Mouse (Mus musculus): ENCODE results near the gene Gm17387. TPM values are rescaled to one million over a fixed set of nuclear protein-coding genes. Genes with fewer than 3 reads are reported as not detected.

Gene Gm17387
- polyA plus RNA-seq, 1 experiment from 2014 or later, result not detected

DNA sequence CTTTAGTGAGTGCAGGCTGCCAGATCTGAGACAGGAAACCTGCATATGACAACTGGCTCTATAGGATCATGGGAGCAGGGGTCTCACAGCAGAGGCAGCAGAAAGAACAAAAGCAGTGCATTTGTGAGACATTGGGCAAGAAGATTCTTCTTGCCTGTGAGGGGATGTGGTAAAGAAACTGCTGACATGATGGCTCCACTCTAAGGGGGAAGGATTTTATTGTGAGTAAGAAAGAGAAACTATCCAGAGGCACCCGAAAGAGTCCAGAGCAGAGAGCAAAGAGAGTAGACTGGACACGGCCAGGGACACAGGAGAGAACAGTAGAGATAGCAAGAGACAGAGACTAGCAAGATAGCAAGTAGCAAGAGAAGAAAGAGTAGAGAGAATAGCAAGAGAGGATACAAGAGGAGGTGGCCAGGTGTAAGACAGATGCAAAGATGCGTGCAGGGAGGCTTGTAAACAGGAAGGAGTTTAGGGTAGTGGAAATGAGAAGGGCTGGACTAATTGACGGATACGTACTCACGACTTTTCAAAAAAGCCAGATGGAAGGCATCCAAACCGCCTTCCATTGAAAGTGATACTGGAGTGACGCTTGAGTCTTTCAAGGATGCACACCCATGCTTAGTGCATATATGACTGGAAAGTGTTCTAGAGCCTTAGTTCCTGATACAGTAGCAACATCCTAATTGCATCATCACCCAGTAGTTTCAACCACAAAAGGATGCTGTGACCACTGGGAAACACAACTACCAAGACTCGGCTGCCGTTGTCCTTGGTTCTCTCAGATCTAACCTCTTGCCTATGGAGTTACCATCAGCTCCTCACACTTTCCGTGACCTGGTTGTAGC, 29.9 kb upstream of the Gm17387 start:
- Histone ChIP-seq H3K36me3 (ENCODE audit: control insufficient read depth, insufficient read depth) (no peaks in the 10 kb centered on the region), H3K9me3 (ENCODE audit: control insufficient read depth, low read length) (no peaks in the 10 kb centered on the region), H3K27me3 (replicated peaks; ENCODE audit: control insufficient read depth, insufficient read depth, low read length) (no peaks in the 10 kb centered on the region), H3K4me1 (replicated peaks; ENCODE audit: control insufficient read depth, insufficient read depth, low read length) (no peaks in the 10 kb centered on the region), H3K9ac (replicated peaks; ENCODE audit: low read depth, low read length) (no peak overlapping the region), H3K4me2 (ENCODE audit: low read length) (no peak overlapping the region), H3K4me3 (replicated peaks; ENCODE audit: low read length) (no peak overlapping the region), H3K27ac (ENCODE audit: low read length) (no peak overlapping the region)
- 92% methylated on average over 11 of the region's 11 CpGs for WGBS
- no peak for ATAC-seq

DNA sequence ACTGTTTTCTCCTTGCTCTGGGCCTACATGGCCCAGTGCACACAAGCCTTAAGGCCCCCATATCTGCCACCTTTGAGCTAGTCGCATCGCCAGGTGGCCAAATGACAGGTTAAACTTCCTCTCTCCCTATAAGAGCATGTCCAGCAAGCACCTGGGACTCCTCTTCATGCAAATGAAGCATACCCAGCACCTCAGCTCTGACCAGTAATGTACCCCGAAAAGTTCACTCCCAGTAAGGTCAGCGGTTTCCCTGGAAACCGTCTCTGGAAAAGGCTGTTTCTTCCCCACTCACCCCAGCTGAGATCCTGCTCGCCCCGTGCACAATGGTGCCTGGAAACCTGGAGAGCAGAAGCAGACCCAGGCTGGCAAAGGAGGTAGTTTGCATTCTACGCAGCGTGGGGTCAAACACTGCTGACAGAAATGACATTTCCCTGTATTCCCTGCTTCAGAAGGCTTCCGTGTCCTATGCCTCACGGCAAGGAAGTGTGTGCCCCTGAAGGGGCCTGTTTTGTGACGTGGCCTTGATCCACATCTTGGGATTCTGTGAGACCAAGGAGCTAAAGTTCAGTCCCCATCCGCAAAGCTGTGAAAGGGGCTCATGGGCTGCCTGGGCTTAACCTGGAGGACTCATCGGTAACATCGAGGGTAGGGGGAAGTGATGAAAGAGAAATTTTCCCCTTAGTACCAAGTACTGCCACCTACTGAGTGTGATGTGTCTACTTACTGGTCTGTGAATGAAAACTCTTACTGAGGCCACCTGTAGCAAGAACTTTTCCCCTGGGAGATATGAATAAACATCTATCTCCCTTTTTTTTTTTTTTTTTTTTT, 27.8 kb upstream of the Gm17387 start:
- 75% methylated on average over 15 of the region's 15 CpGs for WGBS
- H3K9ac ChIP-seq (replicated peaks; ENCODE audit: low read depth, low read length), result no peak overlapping the region

DNA sequence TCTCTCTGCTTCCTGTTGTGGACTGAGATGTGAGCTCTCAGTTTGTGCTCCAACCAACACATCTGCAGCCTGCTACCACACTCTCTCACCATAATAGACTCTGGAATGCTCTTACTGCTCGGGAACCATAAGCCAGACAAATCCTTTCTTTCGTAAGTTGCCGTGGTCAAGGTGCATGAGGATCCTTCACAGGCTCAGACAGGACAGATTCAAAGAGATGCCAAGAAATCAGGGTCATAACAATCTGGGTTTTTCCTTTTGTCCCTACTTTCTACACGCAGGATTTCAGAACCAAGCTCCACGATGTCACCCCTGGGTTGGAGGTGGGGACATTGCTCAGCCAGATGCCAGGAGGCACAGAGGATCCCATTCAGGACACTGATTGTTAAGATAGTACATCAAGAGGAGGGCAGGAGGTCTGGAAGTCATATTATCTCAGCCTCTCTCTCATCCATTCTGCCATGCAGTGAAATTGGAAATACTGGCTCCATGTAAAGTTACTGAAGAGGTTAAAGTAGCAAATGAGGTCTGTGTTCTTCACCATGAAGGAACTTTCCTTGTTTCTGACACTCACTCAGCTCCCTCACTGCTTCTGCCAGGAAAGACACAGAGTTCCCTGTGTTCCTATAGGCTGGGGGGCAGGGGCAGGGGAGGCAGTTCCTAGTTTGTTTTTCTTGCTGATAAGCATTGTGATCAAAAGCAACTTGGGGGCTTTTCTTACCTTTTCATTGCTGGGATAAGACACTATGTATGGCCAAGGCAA, 25.5 kb upstream of the Gm17387 start:
- no peaks in the 10 kb centered on the region for H3K27me3 ChIP-seq (replicated peaks; ENCODE audit: control insufficient read depth, insufficient read depth, low read length)
- no peak overlapping the region for H3K9ac ChIP-seq (replicated peaks; ENCODE audit: low read depth, low read length)
- 81% methylated on average over 5 of the region's 5 CpGs for WGBS
- H3K36me3 ChIP-seq (ENCODE audit: control insufficient read depth, insufficient read depth), result no peaks in the 10 kb centered on the region
- H3K4me3 ChIP-seq (replicated peaks; ENCODE audit: low read length), result no peak overlapping the region
- no peak overlapping the region for H3K27ac ChIP-seq (ENCODE audit: low read length)
- ATAC-seq, result no peak
- no peak overlapping the region for H3K4me2 ChIP-seq (ENCODE audit: low read length)
- no peaks in the 10 kb centered on the region for H3K9me3 ChIP-seq (ENCODE audit: control insufficient read depth, low read length)
- no peaks in the 10 kb centered on the region for H3K4me1 ChIP-seq (replicated peaks; ENCODE audit: control insufficient read depth, insufficient read depth, low read length)

More for the DNA sequence above, 27.8 kb upstream of the Gm17387 start:
- no peaks in the 10 kb centered on the region for H3K36me3 ChIP-seq (ENCODE audit: control insufficient read depth, insufficient read depth)
- H3K9me3 ChIP-seq (ENCODE audit: control insufficient read depth, low read length), result no peaks in the 10 kb centered on the region
- H3K4me3 ChIP-seq (replicated peaks; ENCODE audit: low read length), result no peak overlapping the region
- H3K27me3 ChIP-seq (replicated peaks; ENCODE audit: control insufficient read depth, insufficient read depth, low read length), result no peaks in the 10 kb centered on the region
- H3K4me2 ChIP-seq (ENCODE audit: low read length), result no peak overlapping the region
- H3K27ac ChIP-seq (ENCODE audit: low read length), result no peak overlapping the region
- no peak for ATAC-seq
- no peaks in the 10 kb centered on the region for H3K4me1 ChIP-seq (replicated peaks; ENCODE audit: control insufficient read depth, insufficient read depth, low read length)

DNA sequence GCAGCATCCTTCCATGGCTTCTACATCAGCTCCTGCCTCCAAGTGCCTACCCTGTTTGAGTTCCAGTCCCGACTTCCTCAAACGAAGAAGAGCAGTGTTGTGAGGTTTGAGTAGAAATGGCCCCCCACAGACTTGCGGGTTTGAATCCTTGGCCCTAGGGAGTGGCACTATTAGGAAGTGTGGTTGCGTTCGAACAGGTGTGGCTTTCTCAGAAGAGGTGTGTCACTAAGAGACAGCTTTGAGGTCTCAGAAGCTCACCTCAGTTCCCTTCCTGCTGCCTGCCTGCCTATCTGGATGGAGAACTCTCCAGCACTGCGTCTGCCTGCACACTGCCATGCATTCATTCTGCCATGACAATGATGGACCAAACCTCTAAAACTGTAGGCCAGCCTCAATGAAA, 22.5 kb upstream of the Gm17387 start:
- H3K4me1 ChIP-seq (replicated peaks; ENCODE audit: control insufficient read depth, insufficient read depth, low read length), result peaks cover 3% of the 10 kb centered on the region; the same call in 1 of the 2 replicates
- no peaks in the 10 kb centered on the region for H3K27me3 ChIP-seq (replicated peaks; ENCODE audit: control insufficient read depth, insufficient read depth, low read length)
- H3K27ac ChIP-seq (ENCODE audit: low read length), result no peak overlapping the region
- H3K36me3 ChIP-seq (ENCODE audit: control insufficient read depth, insufficient read depth), result no peaks in the 10 kb centered on the region
- no peaks in the 10 kb centered on the region for H3K9me3 ChIP-seq (ENCODE audit: control insufficient read depth, low read length)
- H3K9ac ChIP-seq (replicated peaks; ENCODE audit: low read depth, low read length), result no peak overlapping the region
- 93% methylated on average over 6 of the region's 6 CpGs for WGBS
- ATAC-seq, result no peak
- H3K4me2 ChIP-seq (ENCODE audit: low read length), result no peak overlapping the region
- no peak overlapping the region for H3K4me3 ChIP-seq (replicated peaks; ENCODE audit: low read length)

DNA sequence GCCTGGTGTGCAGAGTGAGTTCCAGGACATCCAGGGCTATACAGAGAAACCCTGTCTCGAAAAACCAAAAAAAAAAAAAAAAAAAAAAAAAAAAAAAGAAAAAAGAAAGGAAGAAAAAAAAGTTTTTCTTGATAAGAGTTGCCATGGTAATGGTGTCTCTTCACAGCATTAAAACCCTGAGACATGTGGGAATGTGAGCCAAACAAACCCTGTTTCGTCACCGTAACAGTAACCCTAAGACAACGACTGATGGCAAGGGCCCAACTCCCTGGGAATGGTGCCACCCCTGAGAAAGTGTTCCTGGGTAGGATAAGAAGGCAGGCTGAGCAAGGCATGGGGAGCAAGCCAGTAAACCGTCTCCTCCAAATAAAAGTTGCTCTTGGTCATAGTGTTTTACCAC, 22.0 kb upstream of the Gm17387 start:
- no peak overlapping the region for H3K9ac ChIP-seq (replicated peaks; ENCODE audit: low read depth, low read length)
- H3K27me3 ChIP-seq (replicated peaks; ENCODE audit: control insufficient read depth, insufficient read depth, low read length), result no peaks in the 10 kb centered on the region
- no peak overlapping the region for H3K4me3 ChIP-seq (replicated peaks; ENCODE audit: low read length)
- H3K9me3 ChIP-seq (ENCODE audit: control insufficient read depth, low read length), result no peaks in the 10 kb centered on the region
- peaks cover 3% of the 10 kb centered on the region; the same call in 1 of the 2 replicates for H3K4me1 ChIP-seq (replicated peaks; ENCODE audit: control insufficient read depth, insufficient read depth, low read length)
- no peak overlapping the region for H3K27ac ChIP-seq (ENCODE audit: low read length)
- H3K4me2 ChIP-seq (ENCODE audit: low read length), result no peak overlapping the region
- no peak for ATAC-seq
- no peaks in the 10 kb centered on the region for H3K36me3 ChIP-seq (ENCODE audit: control insufficient read depth, insufficient read depth)
- 30% methylated on average over 5 of the region's 5 CpGs for WGBS

DNA sequence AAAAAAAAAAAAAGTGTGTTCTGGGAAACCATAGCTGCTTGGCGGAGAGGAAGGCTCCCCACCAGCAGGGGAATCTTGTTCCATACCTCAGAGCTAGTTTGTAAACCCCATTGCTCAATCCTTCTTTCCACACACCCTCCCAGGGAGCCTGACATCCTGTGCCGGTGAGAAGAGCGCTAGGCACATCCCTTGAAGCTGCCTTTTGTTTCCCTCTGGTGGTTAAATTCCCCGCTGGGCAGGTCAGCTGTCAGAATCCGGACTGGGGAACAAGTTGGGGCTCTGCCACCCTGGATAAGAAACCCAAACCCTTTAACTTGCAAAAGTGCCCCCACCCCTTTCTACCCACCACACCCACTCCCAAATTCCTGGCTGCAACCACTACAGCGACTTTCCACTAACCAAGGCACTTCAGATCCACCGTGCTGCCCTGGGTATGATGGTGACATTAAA, 20.6 kb upstream of the Gm17387 start:
- no peak overlapping the region for H3K4me2 ChIP-seq (ENCODE audit: low read length)
- 11% methylated on average over 7 of the region's 7 CpGs for WGBS
- H3K27me3 ChIP-seq (replicated peaks; ENCODE audit: control insufficient read depth, insufficient read depth, low read length), result no peaks in the 10 kb centered on the region
- no peak for ATAC-seq
- H3K27ac ChIP-seq (ENCODE audit: low read length), result no peak overlapping the region
- H3K9me3 ChIP-seq (ENCODE audit: control insufficient read depth, low read length), result no peaks in the 10 kb centered on the region
- H3K4me1 ChIP-seq (replicated peaks; ENCODE audit: control insufficient read depth, insufficient read depth, low read length), result peaks cover 3% of the 10 kb centered on the region; the same call in 1 of the 2 replicates
- no peak overlapping the region for H3K4me3 ChIP-seq (replicated peaks; ENCODE audit: low read length)
- no peak overlapping the region for H3K9ac ChIP-seq (replicated peaks; ENCODE audit: low read depth, low read length)
- H3K36me3 ChIP-seq (ENCODE audit: control insufficient read depth, insufficient read depth), result no peaks in the 10 kb centered on the region

DNA sequence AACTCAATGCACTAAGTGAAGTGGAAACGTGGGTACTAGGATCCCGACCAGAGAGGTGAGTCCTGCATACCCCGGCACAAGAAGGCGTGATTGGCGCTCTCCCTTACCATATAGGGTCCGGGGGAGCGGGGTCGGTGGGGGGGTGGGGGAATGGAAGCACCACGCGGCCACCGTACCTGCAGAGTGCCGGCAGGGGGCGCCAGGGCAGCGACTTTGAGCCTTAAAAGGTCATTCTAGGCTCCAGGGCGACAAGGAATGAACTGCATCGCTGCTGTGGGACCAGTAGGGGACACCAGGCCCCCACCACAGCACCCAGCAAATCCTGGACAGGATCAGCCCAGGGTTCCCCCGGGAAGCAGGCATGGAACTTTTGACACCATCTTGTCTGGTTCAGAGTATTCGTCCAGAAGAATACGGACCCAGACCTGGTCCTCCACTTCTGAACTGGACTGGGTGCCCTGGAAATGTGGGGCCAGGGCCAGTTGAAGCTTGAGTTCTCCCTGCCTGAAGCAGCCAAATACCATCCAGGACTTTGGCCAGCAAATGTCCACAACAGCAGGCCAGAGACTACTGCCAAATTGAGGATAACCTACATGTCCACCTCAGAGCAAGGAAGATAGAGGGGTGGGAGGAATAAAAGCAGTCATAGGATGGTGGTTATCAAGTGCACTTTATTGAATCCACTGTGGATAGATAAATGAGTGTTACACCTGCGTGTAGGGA, 19.8 kb upstream of the Gm17387 start:
- Histone ChIP-seq H3K27me3 (replicated peaks; ENCODE audit: control insufficient read depth, insufficient read depth, low read length) (no peaks in the 10 kb centered on the region), H3K4me1 (replicated peaks; ENCODE audit: control insufficient read depth, insufficient read depth, low read length) (peaks cover 3% of the 10 kb centered on the region; the same call in 1 of the 2 replicates), H3K9ac (replicated peaks; ENCODE audit: low read depth, low read length) (no peak overlapping the region), H3K4me2 (ENCODE audit: low read length) (no peak overlapping the region), H3K36me3 (ENCODE audit: control insufficient read depth, insufficient read depth) (no peaks in the 10 kb centered on the region), H3K4me3 (replicated peaks; ENCODE audit: low read length) (no peak overlapping the region), H3K9me3 (ENCODE audit: control insufficient read depth, low read length) (no peaks in the 10 kb centered on the region), H3K27ac (ENCODE audit: low read length) (no peak overlapping the region)
- ATAC-seq, result peak; percentile 73; the same call in 1 of the 2 replicates
- WGBS, result 7% methylated on average over 20 of the region's 20 CpGs

DNA sequence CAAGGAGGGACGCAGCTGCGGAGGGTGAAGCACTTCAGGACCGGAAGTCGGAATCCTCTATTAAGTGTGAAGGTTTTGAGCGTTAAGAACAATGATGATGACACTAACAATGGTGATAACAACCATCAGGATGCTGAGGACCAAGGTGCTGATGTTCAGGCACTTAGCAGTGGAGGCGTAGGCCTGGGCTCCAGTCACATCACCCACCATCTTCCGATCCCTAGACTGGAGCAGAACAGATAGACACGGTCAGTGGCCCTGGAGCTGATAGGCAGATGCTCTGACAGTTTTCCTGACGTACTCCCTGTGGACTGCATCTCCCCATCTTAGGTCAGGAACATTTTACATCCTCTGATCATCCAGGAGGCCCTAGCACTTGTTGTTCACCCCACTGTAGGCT, 19.3 kb upstream of the Gm17387 start:
- WGBS, result 92% methylated on average over 9 of the region's 9 CpGs
- no peak overlapping the region for H3K4me3 ChIP-seq (replicated peaks; ENCODE audit: low read length)
- H3K36me3 ChIP-seq (ENCODE audit: control insufficient read depth, insufficient read depth), result no peaks in the 10 kb centered on the region
- ATAC-seq, result no peak
- no peak overlapping the region for H3K4me2 ChIP-seq (ENCODE audit: low read length)
- H3K4me1 ChIP-seq (replicated peaks; ENCODE audit: control insufficient read depth, insufficient read depth, low read length), result peaks cover 3% of the 10 kb centered on the region; the same call in 1 of the 2 replicates
- H3K27ac ChIP-seq (ENCODE audit: low read length), result no peak overlapping the region
- no peaks in the 10 kb centered on the region for H3K27me3 ChIP-seq (replicated peaks; ENCODE audit: control insufficient read depth, insufficient read depth, low read length)
- no peaks in the 10 kb centered on the region for H3K9me3 ChIP-seq (ENCODE audit: control insufficient read depth, low read length)
- no peak overlapping the region for H3K9ac ChIP-seq (replicated peaks; ENCODE audit: low read depth, low read length)

All from forebrain, embryonic 16.5 days (tissue).